Mouse (Mus musculus) kidney, embryonic 16.5 days (tissue): ENCODE measurements at regions not wholly inside any gene's neighbourhood (a gene's known extent, or its start where the extent isn't known, plus 50 kb on each side); places are given as distances from the start of the nearest gene placed in this dataset.
A peak's percentile ranks its signal among the peaks of the same experiment; 100 is the strongest.

Experiments
- ATAC-seq: fragments of 200-750 bp; cut with Nextera tagmentation; 2 replicates; pipeline ENCODE4 v1.8.0; 2017; ENCODE audit warnings: moderate TSS enrichment; ENCODE audit not compliant: low FRiP score, low TSS enrichment
- H3K27ac ChIP-seq: fragments of 300-500 bp; sonication (generic); 2 replicates; pipeline ENCODE4 v1.5.1; 2014; ENCODE audit warnings: low read length
- H3K27me3 ChIP-seq: fragments of 300-500 bp; sonication (generic); 2 replicates; pipeline ENCODE4 v1.6.1; 2014; ENCODE audit warnings: low read length, control low read depth, mixed read lengths; ENCODE audit not compliant: insufficient read depth
- H3K36me3 ChIP-seq: fragments of 300-500 bp; sonication (generic); 2 replicates; pipeline ENCODE4 v1.6.1; 2014; ENCODE audit warnings: low read length, control low read depth, mixed read lengths; ENCODE audit not compliant: insufficient read depth
- H3K4me1 ChIP-seq: fragments of 300-500 bp; sonication (generic); 2 replicates; pipeline ENCODE4 v1.6.1; 2014; ENCODE audit warnings: low read length, control low read depth, mixed read lengths; ENCODE audit not compliant: insufficient read depth
- H3K4me2 ChIP-seq: fragments of 300-500 bp; sonication (generic); replicated peaks from 2 replicates; pipeline ENCODE4 v1.6.1; 2014; ENCODE audit warnings: low read depth, low read length
- H3K4me3 ChIP-seq: fragments of 300-500 bp; sonication (generic); 2 replicates; pipeline ENCODE4 v1.5.1; 2014; ENCODE audit warnings: mild to moderate bottlenecking, low read length
- H3K9ac ChIP-seq: fragments of 300-500 bp; sonication (generic); replicated peaks from 2 replicates; pipeline ENCODE4 v1.6.1; 2014; ENCODE audit warnings: low read length
- H3K9me3 ChIP-seq: fragments of 300-500 bp; sonication (generic); 2 replicates; pipeline ENCODE4 v1.6.1; 2016; ENCODE audit warnings: low read length, control low read depth
- WGBS: fragments of 180-500 bp; shearing (Covaris S2); extraction: QIAGEN DNeasy Blood & Tissue Kit; methylation state at CpG from one replicate; pipeline ENCODE4 v1.1.7; 2014; 5-methylcytosine and 5-hydroxymethylcytosine counted together

DNA sequence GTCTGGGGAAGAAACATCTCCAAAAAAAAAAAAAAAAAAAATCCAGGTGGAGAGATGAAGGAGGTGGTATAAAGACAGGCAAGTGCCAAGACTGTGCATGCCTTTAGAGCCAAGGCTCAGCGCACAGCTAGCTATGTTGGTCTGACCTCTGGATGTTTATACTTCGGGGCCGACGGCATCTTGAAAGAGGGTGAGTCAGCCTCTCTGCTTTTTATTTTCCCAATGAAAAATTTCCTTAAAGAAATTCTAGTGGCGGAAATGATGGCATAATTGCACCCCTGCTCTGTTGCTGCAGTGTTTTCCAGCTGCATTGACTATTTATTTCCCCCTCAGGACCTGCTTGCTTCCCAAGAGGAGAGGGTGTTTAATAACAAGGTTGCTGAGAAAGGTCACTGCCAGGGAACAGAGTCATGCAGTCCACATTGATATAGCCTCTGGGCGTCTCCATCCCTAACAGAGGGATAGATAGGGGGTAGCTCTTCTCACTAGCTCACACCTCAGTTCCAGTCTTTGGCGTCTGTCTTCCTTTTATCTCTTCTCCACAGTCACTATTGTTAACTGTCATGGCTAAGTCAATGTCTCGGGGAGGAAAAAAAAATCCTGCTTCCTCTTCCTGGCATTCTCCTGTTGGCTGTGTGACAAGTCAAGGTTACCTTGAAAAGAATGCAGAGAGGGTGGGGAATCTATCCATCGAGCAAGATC, 599.7 kb upstream of the Fam160b2 start:
- Histone ChIP-seq H3K4me3 (no peak overlapping the region), H3K4me1 (no peaks in the 10 kb centered on the region), H3K9me3 (no peaks in the 10 kb centered on the region), H3K36me3 (no peaks in the 10 kb centered on the region), H3K27ac (no peak overlapping the region), H3K4me2 (no peak overlapping the region), H3K9ac (no peak overlapping the region), H3K27me3 (no peaks in the 10 kb centered on the region)
- ATAC-seq, result no peak; the same call in 1 of the 2 replicates
- WGBS, result 41% methylated on average over 9 of the region's 9 CpGs

DNA sequence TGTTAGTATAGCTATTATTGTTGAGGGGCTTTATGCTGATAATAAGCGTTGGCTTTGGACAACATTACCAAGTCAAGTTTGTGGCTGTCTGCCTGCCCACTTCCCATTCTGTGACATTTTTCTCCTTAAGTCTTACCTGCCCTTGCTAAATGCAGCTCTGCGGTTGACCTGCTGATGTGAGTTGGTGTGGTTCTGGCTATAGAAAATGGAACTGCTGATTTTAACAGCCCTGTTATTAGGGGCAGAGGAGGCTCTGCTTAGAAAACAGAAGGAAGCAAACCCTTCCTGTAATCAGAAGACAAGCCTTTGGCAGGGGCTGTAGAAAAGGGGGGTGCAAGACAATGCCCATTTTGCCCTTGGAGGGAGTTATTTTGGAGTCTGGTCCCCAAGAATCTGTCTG, 594.6 kb upstream of the Fam160b2 start:
- Histone ChIP-seq H3K9ac (no peak overlapping the region), H3K4me1 (no peaks in the 10 kb centered on the region), H3K4me2 (no peak overlapping the region), H3K27ac (no peak overlapping the region), H3K4me3 (no peak overlapping the region), H3K36me3 (no peaks in the 10 kb centered on the region), H3K9me3 (no peaks in the 10 kb centered on the region), H3K27me3 (no peaks in the 10 kb centered on the region)
- ATAC-seq, result no peak
- WGBS, result 91% methylated on average over 2 of the region's 2 CpGs

DNA sequence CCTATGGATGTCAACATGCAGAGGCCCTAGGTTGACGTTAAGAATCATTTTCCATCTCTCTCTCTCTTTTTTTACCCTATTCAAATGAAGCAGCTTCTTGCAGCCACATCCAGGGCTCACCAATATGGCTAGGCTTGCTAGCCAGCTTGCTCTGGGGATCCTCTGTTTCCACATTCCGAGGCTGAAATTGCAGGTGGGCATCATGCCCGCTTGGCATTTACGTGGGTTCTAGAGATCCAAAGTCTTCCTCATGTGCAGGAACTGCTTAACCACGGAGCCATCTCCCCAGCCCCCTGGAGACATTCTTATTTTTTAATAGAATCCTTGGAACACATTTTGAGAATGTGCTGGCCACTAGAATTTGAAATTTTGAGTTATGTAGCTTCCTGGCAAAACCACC, 592.9 kb upstream of the Fam160b2 start:
- Histone ChIP-seq H3K27ac (no peak overlapping the region), H3K4me2 (no peak overlapping the region), H3K9me3 (no peaks in the 10 kb centered on the region), H3K4me1 (no peaks in the 10 kb centered on the region), H3K27me3 (no peaks in the 10 kb centered on the region), H3K4me3 (no peak overlapping the region), H3K36me3 (no peaks in the 10 kb centered on the region), H3K9ac (no peak overlapping the region)
- no peak for ATAC-seq
- WGBS, result 88% methylated on average over 5 of the region's 5 CpGs

DNA sequence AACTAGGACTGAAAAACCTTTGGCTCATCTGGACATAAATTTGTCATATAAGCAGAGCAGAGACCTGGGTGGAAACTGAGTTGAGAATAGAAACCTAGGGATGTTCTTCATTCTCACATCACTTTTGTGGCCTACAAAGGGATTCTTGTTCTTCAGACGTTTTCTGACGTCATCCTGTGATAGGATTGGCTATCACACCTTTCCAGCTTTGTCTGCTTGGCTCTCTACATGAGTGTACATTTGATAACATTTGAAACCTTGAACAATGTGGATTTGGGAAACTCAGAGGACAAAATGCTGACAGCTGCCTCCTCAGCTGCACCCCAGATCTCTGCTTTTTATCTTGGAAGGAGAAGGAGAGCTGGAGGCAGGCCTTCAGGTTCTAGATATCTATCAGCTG, 589.7 kb upstream of the Fam160b2 start:
- Histone ChIP-seq H3K36me3 (no peaks in the 10 kb centered on the region), H3K27ac (no peak overlapping the region), H3K4me2 (no peak overlapping the region), H3K9me3 (no peaks in the 10 kb centered on the region), H3K4me1 (no peaks in the 10 kb centered on the region), H3K9ac (no peak overlapping the region), H3K4me3 (no peak overlapping the region), H3K27me3 (no peaks in the 10 kb centered on the region)
- no peak for ATAC-seq
- WGBS, result 73% methylated on average over 2 of the region's 2 CpGs

DNA sequence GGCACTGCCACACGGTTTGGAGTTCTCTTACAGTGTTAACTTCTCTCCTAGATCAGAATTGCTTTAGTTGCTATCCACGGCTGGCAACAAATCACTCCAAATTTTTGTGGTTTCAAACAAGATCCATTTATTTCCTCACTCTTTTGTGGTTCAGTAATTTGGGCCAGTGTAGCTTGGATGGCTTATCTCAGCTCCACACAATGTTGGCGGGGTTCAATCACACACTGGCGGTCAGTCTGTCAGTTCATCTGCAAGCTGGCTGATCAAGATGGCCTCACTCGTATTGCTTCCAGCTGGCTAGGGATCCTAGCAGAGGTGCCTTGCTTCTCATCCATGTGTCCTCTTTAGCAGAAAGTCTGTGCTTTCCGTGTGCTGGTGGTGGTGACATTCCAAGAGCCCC, 577.7 kb upstream of the Fam160b2 start:
- H3K27me3 ChIP-seq, result no peaks in the 10 kb centered on the region
- no peaks in the 10 kb centered on the region for H3K4me1 ChIP-seq
- no peaks in the 10 kb centered on the region for H3K36me3 ChIP-seq
- 77% methylated on average over 6 of the region's 6 CpGs for WGBS
- no peak overlapping the region for H3K4me2 ChIP-seq
- no peak overlapping the region for H3K9ac ChIP-seq
- no peak for ATAC-seq
- H3K4me3 ChIP-seq, result no peak overlapping the region
- no peaks in the 10 kb centered on the region for H3K9me3 ChIP-seq
- no peak overlapping the region for H3K27ac ChIP-seq

DNA sequence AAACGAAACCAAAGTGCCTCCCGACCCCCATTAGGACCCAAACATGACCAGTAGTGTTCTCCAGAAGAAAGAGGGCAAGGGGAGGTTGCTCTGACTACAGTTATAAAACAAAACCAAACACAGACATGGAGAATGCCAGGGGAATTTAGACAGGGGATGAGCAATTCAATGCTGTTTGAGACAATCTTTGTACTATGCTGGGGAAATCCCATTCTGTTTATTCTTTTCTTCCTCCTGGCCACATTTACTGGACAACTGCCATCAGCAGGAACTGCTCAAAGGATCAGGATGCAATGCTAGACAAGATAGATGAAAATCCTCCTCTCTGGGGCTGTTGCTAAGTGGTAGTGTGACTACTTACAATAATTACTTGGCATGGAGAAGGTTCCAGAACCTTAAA, 574.5 kb upstream of the Fam160b2 start:
- no peak overlapping the region for H3K4me2 ChIP-seq
- no peak for ATAC-seq

DNA sequence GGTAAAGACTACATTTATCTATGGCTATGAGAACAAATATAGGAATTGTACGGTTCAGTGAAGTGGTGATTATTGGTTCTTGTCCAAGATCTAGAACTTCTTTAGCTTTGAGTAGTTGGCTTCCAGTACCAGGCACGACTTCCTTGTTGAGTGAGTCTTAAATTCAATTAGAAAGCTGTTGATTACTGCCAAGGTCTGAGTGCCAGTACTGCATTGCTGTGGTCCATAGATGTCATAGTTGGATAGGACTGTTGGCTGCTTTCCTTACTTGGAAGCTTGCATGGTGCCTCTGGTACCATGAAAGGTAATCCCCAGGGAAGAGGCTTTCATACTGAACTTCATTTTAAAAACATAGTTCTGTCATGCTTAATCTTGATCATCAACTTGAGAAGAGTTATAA, 559.9 kb upstream of the Fam160b2 start:
- Histone ChIP-seq H3K27me3 (no peaks in the 10 kb centered on the region), H3K36me3 (no peaks in the 10 kb centered on the region), H3K4me3 (no peak overlapping the region), H3K9ac (no peak overlapping the region), H3K4me2 (no peak overlapping the region), H3K4me1 (no peaks in the 10 kb centered on the region), H3K27ac (no peak overlapping the region), H3K9me3 (no peaks in the 10 kb centered on the region)
- no peak for ATAC-seq
- 88% methylated on average over 2 of the region's 2 CpGs for WGBS

More for the DNA sequence above, 574.5 kb upstream of the Fam160b2 start:
- no peaks in the 10 kb centered on the region for H3K36me3 ChIP-seq
- H3K9ac ChIP-seq, result no peak overlapping the region
- H3K9me3 ChIP-seq, result no peaks in the 10 kb centered on the region
- H3K4me1 ChIP-seq, result no peaks in the 10 kb centered on the region
- H3K4me3 ChIP-seq, result no peak overlapping the region
- WGBS, result 77% methylated on average over 2 of the region's 2 CpGs
- no peaks in the 10 kb centered on the region for H3K27me3 ChIP-seq
- no peak overlapping the region for H3K27ac ChIP-seq

DNA sequence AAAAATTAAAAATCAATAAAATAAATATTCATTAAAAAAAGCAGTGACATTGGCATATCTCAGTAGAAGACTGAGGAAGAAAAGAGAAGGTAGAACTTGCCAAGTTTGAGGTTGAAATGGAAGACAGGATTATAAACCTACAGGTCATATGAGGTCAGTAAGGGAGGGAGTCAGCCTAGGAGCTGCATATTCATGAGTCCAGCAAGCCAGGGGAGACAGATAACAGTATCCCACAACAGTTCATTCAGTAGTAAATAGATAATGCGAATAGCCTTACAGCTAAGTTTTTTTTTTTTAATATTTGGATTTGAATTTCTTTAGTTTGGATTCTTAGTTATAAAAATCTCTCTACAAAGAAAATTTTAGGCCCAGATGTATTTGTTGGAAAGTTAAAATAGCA, 542.8 kb upstream of the Fam160b2 start:
- no peak for ATAC-seq
- Histone ChIP-seq H3K27ac (no peak overlapping the region), H3K9ac (no peak overlapping the region)

DNA sequence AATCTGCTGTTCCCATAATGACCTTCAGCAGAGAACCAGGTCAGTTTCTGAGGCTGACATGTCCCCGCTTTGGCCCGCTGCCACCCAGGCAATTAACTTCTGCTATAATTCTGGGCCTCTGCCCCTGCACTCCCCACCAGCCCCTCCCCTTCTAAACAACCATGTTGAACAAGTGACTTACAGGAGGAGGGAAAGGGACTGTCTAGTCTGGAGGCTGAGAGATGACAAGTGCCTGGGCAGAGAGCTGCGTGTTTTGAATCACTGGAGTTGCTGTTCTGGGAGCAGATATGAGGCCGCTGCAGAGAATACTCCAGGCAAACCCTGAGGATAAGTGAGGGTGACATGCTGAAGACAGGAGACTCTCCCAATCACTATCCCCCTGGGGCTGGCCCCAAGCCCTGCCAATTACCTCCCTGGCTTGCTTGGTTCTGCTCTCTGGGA, 530.2 kb upstream of the Fam160b2 start:
- H3K36me3 ChIP-seq, result no peaks in the 10 kb centered on the region
- ATAC-seq, result 0 out of 2 replicates have a peak, but pooled peaks have one; percentile 23
- 0 out of 2 replicates have a peak, but pooled peaks cover 4% of the 10 kb centered on the region for H3K4me1 ChIP-seq
- no peaks in the 10 kb centered on the region for H3K27me3 ChIP-seq
- no peak overlapping the region for H3K4me2 ChIP-seq
- no peaks in the 10 kb centered on the region for H3K9me3 ChIP-seq
- H3K9ac ChIP-seq, result no peak overlapping the region
- no peak overlapping the region for H3K4me3 ChIP-seq
- no peak overlapping the region for H3K27ac ChIP-seq
- 59% methylated on average over 4 of the region's 4 CpGs for WGBS

More for the DNA sequence above, 542.8 kb upstream of the Fam160b2 start:
- no peak overlapping the region for H3K4me2 ChIP-seq
- 98% methylated on average over 1 of the region's 1 CpGs for WGBS
- no peaks in the 10 kb centered on the region for H3K4me1 ChIP-seq
- no peaks in the 10 kb centered on the region for H3K9me3 ChIP-seq
- H3K27me3 ChIP-seq, result no peaks in the 10 kb centered on the region
- no peak overlapping the region for H3K4me3 ChIP-seq
- no peaks in the 10 kb centered on the region for H3K36me3 ChIP-seq

DNA sequence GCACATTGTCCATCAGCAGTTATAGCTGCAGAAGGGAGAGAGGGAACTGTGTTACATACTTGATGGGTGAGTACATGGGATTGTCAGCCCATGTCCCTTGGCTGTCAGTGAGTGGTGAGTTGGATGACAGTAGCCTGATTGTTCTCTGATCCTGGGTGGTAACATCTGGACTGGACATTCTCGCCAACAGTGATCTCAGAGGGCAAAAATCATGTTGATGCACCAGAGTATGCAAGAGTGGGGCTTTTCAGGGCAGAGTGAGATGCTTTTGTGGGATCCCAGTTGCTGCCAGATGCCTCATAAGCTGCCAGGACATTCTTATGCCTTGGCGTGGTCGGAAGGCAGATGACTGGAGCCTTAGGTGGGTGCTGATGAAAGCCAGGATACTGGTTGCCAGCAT, 528.9 kb upstream of the Fam160b2 start:
- Histone ChIP-seq H3K36me3 (no peaks in the 10 kb centered on the region), H3K4me1 (0 out of 2 replicates have a peak, but pooled peaks cover 4% of the 10 kb centered on the region), H3K27ac (no peak overlapping the region), H3K4me3 (no peak overlapping the region), H3K27me3 (no peaks in the 10 kb centered on the region), H3K4me2 (no peak overlapping the region), H3K9ac (no peak overlapping the region), H3K9me3 (no peaks in the 10 kb centered on the region)
- WGBS, result 90% methylated on average over 3 of the region's 3 CpGs
- no peak for ATAC-seq
